Mouse (Mus musculus) urinary bladder, postnatal 25 days (tissue): ENCODE measurements around the gene Olfr56.
"Not testable (repeated sequence)": the region's sequence is repeated elsewhere in the genome, so short reads cannot be mapped to it uniquely, and the experiment has no call there.

Experiments
- DNase-seq: peaks from one replicate; pipeline ENCODE4 v3.0.0; 2022; ENCODE audit warnings: low spot score

Olfr56 gene

DNA sequence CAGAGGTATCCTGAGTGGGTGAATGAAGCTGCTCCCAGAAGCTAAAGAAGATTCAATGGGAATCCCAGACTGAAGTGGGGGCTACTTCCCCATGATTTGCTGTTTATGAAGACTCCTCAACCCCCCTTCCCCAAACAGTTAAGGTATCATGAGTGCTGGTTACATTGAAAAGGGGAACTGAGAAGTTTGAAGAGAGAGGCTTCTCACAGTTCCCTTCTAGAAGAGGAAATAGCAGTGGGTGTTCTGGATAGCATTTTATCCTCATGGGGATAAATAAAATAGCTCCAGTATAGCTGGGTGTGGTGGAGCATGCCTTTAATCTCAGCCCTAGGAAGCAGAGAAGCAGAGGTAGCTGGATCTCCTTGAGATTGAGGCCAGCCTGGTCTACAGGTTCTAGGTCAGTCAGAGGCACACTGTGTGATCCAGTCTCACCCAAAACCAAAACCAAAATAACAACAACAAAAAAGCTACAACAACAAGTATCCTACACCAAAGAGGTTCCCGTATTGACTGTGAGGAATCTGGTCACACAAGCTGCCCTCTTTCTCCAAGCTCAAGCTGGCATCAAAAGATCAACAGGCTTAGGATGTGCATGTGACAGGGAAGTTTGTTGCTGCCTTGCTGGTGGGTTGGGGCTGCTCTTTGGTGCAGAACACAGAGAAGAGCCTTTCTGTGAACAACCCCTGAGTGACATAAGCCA is at the start of gene Olfr56:
Gene Olfr56, plus strand, starts transcription at position 650 of the 700 bp plus-strand sequence.
- not testable (repeated sequence) for DNase-seq

- DNase-seq, result not testable (repeated sequence)
Observed at GRCm38 (mm10) chr11:48933422-48933821, 45.3 kb upstream of the Olfr56 start.

- not testable (repeated sequence) for DNase-seq
Observed at GRCm38 (mm10) chr11:48933923-48934322, 44.8 kb upstream of the Olfr56 start.

DNA sequence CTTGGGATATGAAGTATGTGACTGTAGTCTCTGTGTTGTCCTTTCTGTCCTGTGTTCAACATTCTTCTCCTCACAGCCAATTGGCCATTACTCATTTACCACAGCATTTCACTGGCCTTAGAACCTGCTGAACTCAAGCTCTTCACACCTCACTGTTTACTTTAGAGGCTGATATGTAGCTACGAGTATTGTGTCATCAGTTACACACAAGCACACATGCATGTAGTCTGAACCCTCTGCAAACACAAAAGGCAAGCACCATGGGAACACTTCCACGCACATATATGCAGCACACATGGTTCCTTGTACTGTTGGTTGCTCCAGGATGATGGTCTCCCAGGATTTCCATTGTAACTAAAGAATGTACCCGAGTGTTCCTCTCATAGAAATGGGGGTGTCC is 43.4 kb upstream of the Olfr56 start:
- DNase-seq, result not testable (repeated sequence)

DNA sequence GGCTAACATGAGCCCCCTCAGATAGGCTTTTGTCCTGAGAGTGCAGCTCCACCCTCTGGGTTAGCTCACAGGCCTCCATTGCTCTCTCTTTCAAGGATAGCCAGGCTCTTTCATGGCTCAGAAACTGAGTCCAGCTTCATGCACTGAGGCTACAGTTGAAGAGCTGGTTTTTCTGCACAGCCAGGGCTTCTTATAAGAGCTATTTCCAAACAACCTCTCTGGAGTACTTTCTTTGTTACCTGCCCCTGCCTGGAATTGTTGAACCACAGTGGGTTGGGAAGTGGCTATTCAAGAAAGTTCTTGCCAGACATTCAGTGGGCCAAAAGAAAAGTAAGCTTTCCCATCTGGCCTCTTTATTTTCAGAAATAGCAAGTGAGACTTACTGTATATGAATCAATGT is 39.4 kb upstream of the Olfr56 start:
- not testable (repeated sequence) for DNase-seq

- not testable (repeated sequence) for DNase-seq
Observed at GRCm38 (mm10) chr11:48946090-48946489, 32.6 kb upstream of the Olfr56 start, which contains the start of gene Psme2b. Gene Psme2b, minus strand, starts transcription at chr11:48946190.

DNA sequence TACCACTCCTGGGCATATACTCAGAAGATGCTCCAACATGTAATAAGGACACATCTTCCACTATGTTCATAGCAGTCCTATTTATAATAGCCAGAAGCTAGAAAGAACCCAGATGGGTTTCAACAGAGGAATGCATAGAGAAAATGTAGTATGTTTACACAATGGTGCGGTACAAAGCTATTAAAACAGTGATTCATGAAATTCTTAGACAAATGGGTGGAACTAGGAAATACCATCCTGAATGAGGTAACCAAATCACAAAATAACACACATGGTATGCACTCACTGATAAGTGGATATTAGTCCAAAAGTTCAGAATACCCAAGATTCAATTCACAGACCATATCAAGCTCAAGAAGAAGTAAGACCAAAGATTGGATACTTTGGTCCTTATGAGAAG is 4.0 kb upstream of the Olfr56 start:
- DNase-seq, result not testable (repeated sequence)

GRCm38 (mm10) chr11:48979251-48979650 is 562 bp downstream of the Olfr56 start, which contains the start of gene 9930111J21Rik1:
Gene 9930111J21Rik1, minus strand, starts transcription at chr11:48979398.
- DNase-seq, result not testable (repeated sequence)

GRCm38 (mm10) chr11:48980052-48980451 is 1.4 kb downstream of the Olfr56 start:
- DNase-seq, result not testable (repeated sequence)

GRCm38 (mm10) chr11:48982848-48983247 is 4.2 kb downstream of the Olfr56 start:
- DNase-seq, result not testable (repeated sequence)

GRCm38 (mm10) chr11:48988219-48988618 is 9.5 kb downstream of the Olfr56 start:
- not testable (repeated sequence) for DNase-seq

DNA sequence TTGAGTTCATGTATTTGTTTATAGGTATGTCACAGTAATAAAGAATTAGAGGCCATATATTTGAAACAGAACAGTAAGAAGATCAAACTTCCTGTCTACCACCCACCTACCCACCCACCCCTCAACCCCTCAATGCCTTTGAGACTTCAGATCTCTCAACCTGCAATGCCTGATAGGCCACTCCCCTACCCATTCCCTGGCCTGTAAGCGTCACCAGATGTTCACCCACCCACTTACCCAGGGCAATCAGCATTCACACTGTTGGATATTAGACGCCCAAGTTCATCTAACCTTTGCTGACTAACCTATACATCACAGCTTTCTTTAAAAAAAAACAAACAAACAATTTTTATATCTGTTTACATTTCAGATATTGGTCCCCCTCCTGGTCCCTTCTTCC is 11.3 kb downstream of the Olfr56 start:
- not testable (repeated sequence) for DNase-seq

- not testable (repeated sequence) for DNase-seq
Observed at GRCm38 (mm10) chr11:48991740-48992520, 13.2 kb downstream of the Olfr56 start, which contains the start of gene Gm12185. Gene Gm12185, minus strand, starts transcription at chr11:48992226.

- not testable (repeated sequence) for DNase-seq
Observed at GRCm38 (mm10) chr11:48993296-48993695, 14.6 kb downstream of the Olfr56 start.

GRCm38 (mm10) chr11:48994018-48994417 is 15.3 kb downstream of the Olfr56 start, which contains the start of gene Tgtp1:
Gene Tgtp1, minus strand, starts transcription at chr11:48994172.
- DNase-seq, result not testable (repeated sequence)

DNA sequence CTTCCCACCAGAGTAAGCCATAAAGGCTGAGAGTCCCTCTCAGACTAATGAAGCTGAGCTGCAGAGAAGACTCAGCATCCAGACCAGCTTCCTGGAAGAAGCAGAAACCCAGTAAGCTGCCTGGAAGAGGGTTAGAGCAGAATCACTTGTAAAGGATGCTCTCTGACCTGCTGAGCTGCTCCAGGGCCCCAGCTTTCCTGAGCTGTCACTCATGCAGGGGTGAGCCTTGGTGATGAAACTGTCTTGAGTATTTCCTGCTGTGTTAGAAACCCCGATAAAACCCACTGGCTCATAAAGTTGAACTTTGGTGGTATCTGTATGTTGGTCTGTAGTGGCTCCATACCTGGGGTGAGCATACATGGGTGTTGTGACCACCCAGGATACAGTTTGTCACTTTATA is 21.7 kb downstream of the Olfr56 start:
- not testable (repeated sequence) for DNase-seq

- DNase-seq, result not testable (repeated sequence)
Observed at GRCm38 (mm10) chr11:49006317-49006716, 27.6 kb downstream of the Olfr56 start.

- not testable (repeated sequence) for DNase-seq
Observed at GRCm38 (mm10) chr11:49006785-49007184, 28.1 kb downstream of the Olfr56 start.

GRCm38 (mm10) chr11:49012074-49012473 is 33.4 kb downstream of the Olfr56 start:
- DNase-seq, result not testable (repeated sequence)

GRCm38 (mm10) chr11:49050064-49050463 is 71.4 kb downstream of the Olfr56 start:
- DNase-seq, result not testable (repeated sequence)

GRCm38 (mm10) chr11:49051093-49051891 is 72.6 kb downstream of the Olfr56 start, which contains the start of gene 9930111J21Rik2:
Gene 9930111J21Rik2, minus strand, starts transcription at chr11:49051242.
- DNase-seq, result not testable (repeated sequence)

GRCm38 (mm10) chr11:49051894-49052293 is 73.2 kb downstream of the Olfr56 start:
- not testable (repeated sequence) for DNase-seq
